Mouse (Mus musculus) spleen, adult 18-20 months (tissue): Measurements from ENCODE around the gene Fgfr2.

Experiments
- DNase-seq, 2 experiments: peaks; one replicate each; pipeline ENCODE4 v3.0.0; 2022; ENCODE audit warnings: mixed read lengths in 2 of 2

The Fgfr2 gene

DNA sequence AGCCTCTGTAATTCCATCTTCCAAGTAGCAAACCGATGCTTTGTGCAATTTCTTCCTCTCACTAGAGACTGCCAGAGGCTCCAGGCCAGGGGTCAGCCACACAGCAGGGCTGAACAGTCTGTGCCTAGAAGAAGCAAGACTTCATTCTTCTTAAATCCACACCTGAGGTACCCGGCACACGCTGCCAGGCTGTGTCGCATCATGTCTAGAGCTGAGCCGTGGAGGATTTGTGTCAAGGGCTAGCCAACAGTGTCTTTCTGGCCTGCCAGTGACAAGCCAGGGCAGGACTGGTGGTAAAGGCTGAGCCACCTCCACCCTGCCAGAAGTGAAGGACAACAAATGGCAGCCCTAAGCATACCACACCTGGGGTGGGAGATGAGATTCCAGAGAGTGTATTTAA is 2910.0 kb downstream of the Fgfr2 start:
- DNase-seq, result no peak

DNA sequence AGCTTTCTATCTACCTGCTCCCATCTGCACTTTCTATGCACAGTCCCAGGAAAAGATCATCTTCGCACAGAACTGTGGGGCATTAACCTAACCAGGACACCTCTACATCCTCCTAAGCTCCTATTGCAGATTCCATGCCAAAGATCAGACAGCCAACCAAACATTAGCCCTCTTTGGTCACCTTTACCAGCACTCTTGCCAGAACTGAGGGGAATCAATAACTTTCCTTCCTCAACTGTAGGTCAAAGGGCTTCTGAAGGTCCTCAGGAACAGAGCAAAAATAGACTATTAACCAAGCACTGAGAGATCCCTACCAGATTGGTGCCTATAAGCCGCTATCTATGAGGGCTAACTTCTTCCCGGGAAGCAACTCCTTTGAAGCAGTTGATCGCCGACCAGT is 2911.7 kb downstream of the Fgfr2 start:
- DNase-seq, result no peak

GRCm38 (mm10) chr7:130208601-130209000 is 2914.5 kb downstream of the Fgfr2 start:
- DNase-seq, result no peak

GRCm38 (mm10) chr7:130206181-130206582 is 2917.0 kb downstream of the Fgfr2 start:
- no peak for DNase-seq

GRCm38 (mm10) chr7:130205140-130205539 is 2918.0 kb downstream of the Fgfr2 start:
- DNase-seq, result no peak

GRCm38 (mm10) chr7:130201020-130201419 is 2922.1 kb downstream of the Fgfr2 start:
- DNase-seq, result no peak

GRCm38 (mm10) chr7:130199951-130200350 is 2923.2 kb downstream of the Fgfr2 start:
- DNase-seq, result no peak

DNA sequence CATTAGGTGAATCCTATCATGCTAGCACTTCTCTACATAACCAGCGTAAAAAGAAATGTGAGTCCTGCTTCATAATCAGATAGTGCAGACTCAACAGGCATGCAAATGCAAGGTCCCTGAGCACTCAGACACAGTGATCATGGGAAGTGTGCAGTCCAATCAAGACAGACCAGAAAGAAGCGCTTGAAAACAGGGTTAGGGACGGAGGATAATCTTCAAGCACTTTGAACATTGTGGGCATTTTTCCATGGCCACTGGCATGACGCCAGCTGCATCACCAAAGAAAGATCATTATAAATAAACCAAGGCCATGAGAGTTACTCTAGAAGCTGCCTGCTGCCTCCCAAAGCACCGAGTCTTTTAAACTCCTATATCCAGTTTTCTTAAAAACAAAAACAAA is 2923.8 kb downstream of the Fgfr2 start:
- no peak for DNase-seq

DNA sequence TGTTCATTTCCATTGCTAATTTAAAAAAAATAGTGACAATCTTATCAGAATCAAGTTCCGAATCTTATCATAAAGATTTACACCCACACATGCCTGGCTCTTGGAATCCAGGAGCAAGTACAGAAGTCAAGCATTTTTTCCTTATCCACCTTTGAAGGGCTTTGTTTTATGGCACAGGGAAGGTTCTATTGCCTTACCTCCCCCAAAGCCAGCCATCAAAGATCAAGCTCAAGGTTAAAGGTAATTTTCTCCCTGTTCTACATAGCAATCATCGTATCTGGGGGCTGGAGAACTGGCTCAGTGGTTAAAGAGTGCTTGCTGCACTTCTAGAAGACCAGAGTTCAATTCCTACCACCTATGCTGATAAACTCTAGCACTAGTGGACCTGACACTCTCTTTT is 2928.1 kb downstream of the Fgfr2 start:
- DNase-seq, result no peak

GRCm38 (mm10) chr7:130190329-130190975 is 2932.7 kb downstream of the Fgfr2 start:
- DNase-seq, result no peak

DNA sequence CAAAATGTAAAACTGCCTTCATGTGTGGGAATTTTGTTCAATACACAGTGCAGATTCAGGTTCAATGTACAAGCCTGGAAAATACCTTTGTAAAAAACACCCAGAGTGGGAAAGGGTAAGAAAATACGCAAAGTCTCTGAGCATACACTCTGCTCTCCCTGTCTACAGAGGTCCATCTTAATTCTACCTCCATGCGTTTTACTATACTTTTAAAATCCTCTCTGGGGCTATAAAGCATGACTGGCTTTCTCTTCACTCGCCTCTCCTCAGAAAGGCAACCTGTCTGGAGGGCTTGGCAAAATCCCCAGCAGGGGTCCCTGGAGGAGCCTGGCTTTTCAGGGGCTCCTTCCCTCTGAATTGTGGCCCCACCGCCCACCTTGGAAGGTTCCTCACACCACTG is 2933.2 kb downstream of the Fgfr2 start:
- no peak for DNase-seq

GRCm38 (mm10) chr7:130188108-130188507 is 2935.0 kb downstream of the Fgfr2 start:
- DNase-seq, result no peak

GRCm38 (mm10) chr7:130184864-130185263 is 2938.3 kb downstream of the Fgfr2 start:
- DNase-seq, result no peak

GRCm38 (mm10) chr7:130183960-130184359 is 2939.2 kb downstream of the Fgfr2 start:
- DNase-seq, result no peak

- no peak for DNase-seq
These were observed 2940.6 kb downstream of the Fgfr2 start for GRCm38 (mm10) chr7:130182551-130182950.

DNA sequence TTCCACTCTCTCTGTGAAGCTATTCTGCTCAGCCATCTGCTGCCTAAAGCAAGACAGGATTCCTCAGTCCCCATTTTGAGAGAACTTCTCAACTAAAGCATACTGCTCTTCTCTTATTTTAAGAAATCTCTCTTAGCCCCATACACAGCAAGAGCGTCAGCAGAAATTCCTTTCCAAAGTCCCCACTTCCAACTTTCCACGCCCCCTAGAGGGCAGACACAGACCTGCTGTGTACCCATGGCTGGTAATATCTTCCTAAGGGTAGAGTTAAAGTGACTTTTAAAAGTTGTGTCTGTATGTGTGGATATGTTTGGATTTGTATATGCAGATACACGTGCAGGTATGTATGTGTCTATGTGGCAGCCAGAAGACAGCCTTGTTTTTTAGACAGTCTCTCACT is 2944.2 kb downstream of the Fgfr2 start:
- no peak for DNase-seq

DNA sequence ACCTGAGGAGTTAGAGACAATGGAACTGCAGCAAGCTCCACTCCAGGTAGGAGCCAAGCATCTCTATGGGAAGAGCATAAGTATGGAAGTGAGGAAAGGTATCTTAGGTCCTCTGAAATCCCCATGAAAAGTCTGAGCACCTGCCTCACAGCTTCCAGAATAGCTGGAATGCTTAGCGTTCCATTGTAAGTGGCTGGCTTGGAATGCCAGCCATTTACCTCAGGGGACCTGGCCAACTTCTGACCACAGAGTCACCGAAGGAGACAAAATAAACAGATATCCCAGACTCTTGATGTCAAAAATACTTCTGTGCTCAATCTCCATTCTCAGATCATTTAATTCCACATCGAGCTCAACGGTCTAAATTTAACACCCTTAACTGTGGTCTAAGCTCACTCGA is 2946.1 kb downstream of the Fgfr2 start:
- DNase-seq, result no peak

GRCm38 (mm10) chr7:130174525-130174924 is 2948.6 kb downstream of the Fgfr2 start:
- no peak for DNase-seq

- no peak for DNase-seq
These were observed 2949.2 kb downstream of the Fgfr2 start for GRCm38 (mm10) chr7:130173914-130174313.

DNA sequence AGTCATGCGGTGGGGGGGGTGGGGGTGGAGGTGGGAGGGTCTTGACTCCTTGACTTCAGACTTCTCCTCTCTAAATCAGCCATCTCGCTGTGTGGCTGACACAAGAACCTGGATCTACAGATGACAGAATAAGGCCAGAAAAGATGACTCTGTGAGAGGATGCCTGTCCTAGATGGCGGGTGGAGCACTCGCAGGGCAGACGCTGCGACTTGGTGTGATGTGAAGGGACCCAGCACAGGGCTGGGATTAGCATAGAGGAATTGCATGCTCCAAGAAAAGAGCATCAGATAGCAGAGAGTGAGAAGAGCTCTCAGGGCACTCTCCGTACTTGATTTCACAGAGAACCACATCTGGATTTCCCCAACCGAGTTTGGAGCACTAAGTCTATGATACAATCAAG is 2953.0 kb downstream of the Fgfr2 start:
- no peak for DNase-seq

DNA sequence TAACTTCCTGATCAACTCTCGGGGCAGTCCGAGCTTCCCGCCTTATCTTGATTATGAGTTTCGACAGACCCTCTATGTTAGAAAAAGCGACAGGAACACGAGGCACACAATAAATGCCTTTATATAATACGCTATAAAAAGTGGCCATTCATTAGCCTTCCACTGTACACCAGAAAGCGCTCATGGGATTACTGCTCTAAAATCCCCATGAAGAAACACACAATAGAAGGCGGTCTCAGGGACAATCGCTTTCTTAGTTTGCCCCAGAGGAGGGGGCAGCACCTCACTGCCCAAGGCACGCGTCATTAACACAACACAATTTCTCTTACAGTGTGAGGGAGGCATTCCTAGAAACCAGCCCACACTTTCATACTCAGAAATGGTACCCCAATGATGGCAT is 2954.9 kb downstream of the Fgfr2 start:
- no peak for DNase-seq

DNA sequence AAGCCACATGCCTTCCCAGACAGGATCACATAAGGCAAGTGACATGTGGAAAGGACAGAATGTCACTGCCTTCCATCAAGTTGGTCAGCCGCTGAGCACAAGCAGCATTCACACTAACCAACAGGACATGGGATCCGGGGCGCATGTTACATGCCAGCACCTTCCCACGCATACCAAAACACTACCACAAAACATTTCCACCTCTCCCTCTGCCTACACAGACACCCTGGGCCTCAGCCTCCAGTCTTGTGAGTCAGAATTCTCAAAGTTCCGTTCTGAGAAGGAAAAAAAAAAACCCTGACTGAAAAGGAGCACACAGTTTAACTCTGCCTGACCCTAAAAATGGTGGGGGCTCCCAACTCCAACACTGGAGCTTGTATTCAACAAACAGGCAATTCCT is 2955.9 kb downstream of the Fgfr2 start:
- no peak for DNase-seq

- no peak for DNase-seq
These were observed 2957.0 kb downstream of the Fgfr2 start for GRCm38 (mm10) chr7:130166190-130166589.

DNA sequence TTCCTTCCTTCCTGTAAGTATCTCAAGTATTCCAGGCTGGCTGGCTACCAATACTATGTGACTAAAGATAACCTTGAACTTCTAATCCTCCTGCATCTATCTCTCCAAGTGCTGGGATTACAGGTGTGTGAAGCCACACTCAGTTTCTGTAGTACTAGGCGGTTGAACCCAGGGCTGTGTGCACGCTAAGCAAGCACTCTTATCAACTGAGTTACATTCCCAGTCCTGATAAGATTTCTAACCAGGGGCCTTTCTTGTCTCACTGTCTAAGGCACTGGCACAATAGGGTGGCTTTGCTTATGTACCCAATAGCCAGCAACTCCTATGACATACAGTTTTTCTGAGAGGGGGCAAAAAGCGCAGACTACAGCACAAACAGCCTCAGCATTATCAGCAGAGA is 2957.7 kb downstream of the Fgfr2 start:
- no peak for DNase-seq

GRCm38 (mm10) chr7:130162718-130163117 is 2960.4 kb downstream of the Fgfr2 start:
- no peak for DNase-seq

DNA sequence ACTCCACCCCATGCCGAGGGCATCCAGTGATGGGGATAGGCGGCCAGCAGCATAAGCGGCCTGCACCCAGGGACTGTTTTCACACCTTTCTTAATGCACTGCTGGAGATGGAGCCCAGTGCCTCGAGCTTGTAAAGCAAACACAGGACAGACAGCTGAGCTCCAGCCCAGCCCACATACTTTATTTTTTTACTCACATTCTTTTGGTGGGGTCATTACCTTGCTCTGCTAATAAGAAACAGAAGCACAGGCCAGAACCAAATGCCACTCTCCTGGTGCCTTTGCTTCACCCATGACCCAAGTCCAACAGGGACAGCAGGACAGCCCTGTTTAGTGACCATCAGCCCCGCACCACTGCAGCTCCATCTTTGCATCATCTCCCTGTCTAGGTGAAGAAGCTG is 2961.6 kb downstream of the Fgfr2 start:
- DNase-seq, result no peak
